Mouse (Mus musculus): ENCODE data around the gene Ppp3r2. TPM values are rescaled to one million over a fixed set of nuclear protein-coding genes. Genes with fewer than 3 reads are reported as not detected.

Gene Ppp3r2
- polyA plus RNA-seq (2014; fragmentation: Nextera tagmentation; extraction: Ambion mirVana) = not detected in 2 replicates

GRCm38 (mm10) chr4:49681812-49682211, at the start of gene Ppp3r2:
Gene Ppp3r2, minus strand, starts transcription at chr4:49682024.
- H3K27me3 ChIP-seq (ENCODE audit: control insufficient read depth, insufficient read depth, low read length) = no peaks in the 10 kb centered on the region
- no peaks in the 10 kb centered on the region for H3K4me1 ChIP-seq (ENCODE audit: control insufficient read depth, insufficient read depth, low read length)
- H3K4me2 ChIP-seq (replicated peaks; ENCODE audit: low read depth, low read length) = no peak within 1 kb of the TSS
- H3K9me3 ChIP-seq (ENCODE audit: control insufficient read depth, low read length) = no peaks in the 10 kb centered on the region
- no peak within 1 kb of the TSS for H3K9ac ChIP-seq (ENCODE audit: low read depth, low read length)
- H3K36me3 ChIP-seq (ENCODE audit: control insufficient read depth, insufficient read depth, low read length) = no peaks in the 10 kb centered on the region
- H3K4me3 ChIP-seq (ENCODE audit: low read length) = no peak within 1 kb of the TSS
- no peak within 1 kb of the TSS for H3K27ac ChIP-seq (ENCODE audit: low read depth, low read length)
- WGBS = 88% methylated on average over 13 of the region's 13 CpGs
- ATAC-seq (ENCODE audit: low FRiP score, low TSS enrichment) = no peak

- Histone ChIP-seq H3K4me2 (replicated peaks; ENCODE audit: low read depth, low read length) (no peak overlapping the region), H3K36me3 (ENCODE audit: control insufficient read depth, insufficient read depth, low read length) (no peaks in the 10 kb centered on the region), H3K9ac (ENCODE audit: low read depth, low read length) (no peak overlapping the region), H3K9me3 (ENCODE audit: control insufficient read depth, low read length) (no peaks in the 10 kb centered on the region), H3K4me1 (ENCODE audit: control insufficient read depth, insufficient read depth, low read length) (no peaks in the 10 kb centered on the region), H3K4me3 (ENCODE audit: low read length) (no peak overlapping the region), H3K27ac (ENCODE audit: low read depth, low read length) (no peak overlapping the region), H3K27me3 (ENCODE audit: control insufficient read depth, insufficient read depth, low read length) (no peaks in the 10 kb centered on the region)
- no peak for ATAC-seq (ENCODE audit: low FRiP score, low TSS enrichment)
- WGBS = 77% methylated on average over 3 of the region's 3 CpGs
Measured at GRCm38 (mm10) chr4:49729326-49729725, 47.5 kb upstream of the Ppp3r2 start.

- Histone ChIP-seq H3K27me3 (ENCODE audit: control insufficient read depth, insufficient read depth, low read length) (no peaks in the 10 kb centered on the region), H3K36me3 (ENCODE audit: control insufficient read depth, insufficient read depth, low read length) (no peaks in the 10 kb centered on the region), H3K4me1 (ENCODE audit: control insufficient read depth, insufficient read depth, low read length) (no peaks in the 10 kb centered on the region), H3K4me3 (ENCODE audit: low read length) (no peak overlapping the region), H3K27ac (ENCODE audit: low read depth, low read length) (no peak overlapping the region), H3K9ac (ENCODE audit: low read depth, low read length) (no peak overlapping the region), H3K4me2 (replicated peaks; ENCODE audit: low read depth, low read length) (no peak overlapping the region), H3K9me3 (ENCODE audit: control insufficient read depth, low read length) (no peaks in the 10 kb centered on the region)
- 91% methylated on average over 2 of the region's 2 CpGs for WGBS
- ATAC-seq (ENCODE audit: low FRiP score, low TSS enrichment) = no peak
Measured at GRCm38 (mm10) chr4:49723908-49724307, 42.1 kb upstream of the Ppp3r2 start.

- peak; percentile 76 for ATAC-seq (ENCODE audit: low FRiP score, low TSS enrichment)
- H3K27me3 ChIP-seq (ENCODE audit: control insufficient read depth, insufficient read depth, low read length) = no peaks in the 10 kb centered on the region
- no peaks in the 10 kb centered on the region for H3K36me3 ChIP-seq (ENCODE audit: control insufficient read depth, insufficient read depth, low read length)
- H3K4me3 ChIP-seq (ENCODE audit: low read length) = no peak overlapping the region
- WGBS = 45% methylated on average over 12 of the region's 12 CpGs
- 0 out of 2 replicates have a peak, but pooled peaks cover 3% of the 10 kb centered on the region for H3K4me1 ChIP-seq (ENCODE audit: control insufficient read depth, insufficient read depth, low read length)
- peak overlapping the region; percentile 26 for H3K4me2 ChIP-seq (replicated peaks; ENCODE audit: low read depth, low read length)
- no peaks in the 10 kb centered on the region for H3K9me3 ChIP-seq (ENCODE audit: control insufficient read depth, low read length)
- no peak overlapping the region for H3K27ac ChIP-seq (ENCODE audit: low read depth, low read length)
- H3K9ac ChIP-seq (ENCODE audit: low read depth, low read length) = no peak overlapping the region
Measured at GRCm38 (mm10) chr4:49691405-49692194, 9.8 kb upstream of the Ppp3r2 start.

GRCm38 (mm10) chr4:49688594-49689288, 6.9 kb upstream of the Ppp3r2 start:
- Histone ChIP-seq H3K27ac (ENCODE audit: low read depth, low read length) (no peak overlapping the region), H3K9ac (ENCODE audit: low read depth, low read length) (no peak overlapping the region), H3K4me3 (ENCODE audit: low read length) (no peak overlapping the region), H3K27me3 (ENCODE audit: control insufficient read depth, insufficient read depth, low read length) (no peaks in the 10 kb centered on the region), H3K4me1 (ENCODE audit: control insufficient read depth, insufficient read depth, low read length) (0 out of 2 replicates have a peak, but pooled peaks cover 3% of the 10 kb centered on the region), H3K4me2 (replicated peaks; ENCODE audit: low read depth, low read length) (no peak overlapping the region), H3K9me3 (ENCODE audit: control insufficient read depth, low read length) (no peaks in the 10 kb centered on the region), H3K36me3 (ENCODE audit: control insufficient read depth, insufficient read depth, low read length) (no peaks in the 10 kb centered on the region)
- WGBS = 20% methylated on average over 9 of the region's 9 CpGs
- ATAC-seq (ENCODE audit: low FRiP score, low TSS enrichment) = peak; percentile 73

- Histone ChIP-seq H3K36me3 (ENCODE audit: control insufficient read depth, insufficient read depth, low read length) (no peaks in the 10 kb centered on the region), H3K27ac (ENCODE audit: low read depth, low read length) (no peak overlapping the region), H3K4me3 (ENCODE audit: low read length) (no peak overlapping the region), H3K4me2 (replicated peaks; ENCODE audit: low read depth, low read length) (no peak overlapping the region), H3K4me1 (ENCODE audit: control insufficient read depth, insufficient read depth, low read length) (no peaks in the 10 kb centered on the region), H3K27me3 (ENCODE audit: control insufficient read depth, insufficient read depth, low read length) (no peaks in the 10 kb centered on the region), H3K9me3 (ENCODE audit: control insufficient read depth, low read length) (no peaks in the 10 kb centered on the region), H3K9ac (ENCODE audit: low read depth, low read length) (no peak overlapping the region)
- ATAC-seq (ENCODE audit: low FRiP score, low TSS enrichment) = no peak
- 95% methylated on average over 11 of the region's 11 CpGs for WGBS
Measured at GRCm38 (mm10) chr4:49680171-49680875, 1.5 kb downstream of the Ppp3r2 start.

- ATAC-seq (ENCODE audit: low FRiP score, low TSS enrichment) = no peak
- 80% methylated on average over 7 of the region's 7 CpGs for WGBS
- no peak overlapping the region for H3K9ac ChIP-seq (ENCODE audit: low read depth, low read length)
- H3K27me3 ChIP-seq (ENCODE audit: control insufficient read depth, insufficient read depth, low read length) = no peaks in the 10 kb centered on the region
- H3K4me1 ChIP-seq (ENCODE audit: control insufficient read depth, insufficient read depth, low read length) = no peaks in the 10 kb centered on the region
- H3K36me3 ChIP-seq (ENCODE audit: control insufficient read depth, insufficient read depth, low read length) = no peaks in the 10 kb centered on the region
- no peak overlapping the region for H3K4me2 ChIP-seq (replicated peaks; ENCODE audit: low read depth, low read length)
- no peak overlapping the region for H3K4me3 ChIP-seq (ENCODE audit: low read length)
- no peaks in the 10 kb centered on the region for H3K9me3 ChIP-seq (ENCODE audit: control insufficient read depth, low read length)
- no peak overlapping the region for H3K27ac ChIP-seq (ENCODE audit: low read depth, low read length)
Measured at GRCm38 (mm10) chr4:49676790-49677189, 5.0 kb downstream of the Ppp3r2 start.

GRCm38 (mm10) chr4:49676071-49676470, 5.8 kb downstream of the Ppp3r2 start:
- Histone ChIP-seq H3K9me3 (ENCODE audit: control insufficient read depth, low read length) (no peaks in the 10 kb centered on the region), H3K27ac (ENCODE audit: low read depth, low read length) (no peak overlapping the region), H3K4me2 (replicated peaks; ENCODE audit: low read depth, low read length) (no peak overlapping the region), H3K4me3 (ENCODE audit: low read length) (no peak overlapping the region), H3K36me3 (ENCODE audit: control insufficient read depth, insufficient read depth, low read length) (no peaks in the 10 kb centered on the region), H3K27me3 (ENCODE audit: control insufficient read depth, insufficient read depth, low read length) (no peaks in the 10 kb centered on the region), H3K9ac (ENCODE audit: low read depth, low read length) (no peak overlapping the region), H3K4me1 (ENCODE audit: control insufficient read depth, insufficient read depth, low read length) (no peaks in the 10 kb centered on the region)
- WGBS = 91% methylated on average over 6 of the region's 6 CpGs
- ATAC-seq (ENCODE audit: low FRiP score, low TSS enrichment) = no peak
